In genomic region chr7:99101767-99102593, GRCm38 (mm10) we compare ENCODE assay signal across 8 mouse cellular contexts. TPM values are rescaled to one million over a fixed set of nuclear protein-coding genes. Genes with fewer than 3 reads are reported as not detected.
DNase-seq lines count a peak whose midpoint lies in the region; ATAC-seq lines count a peak whose summit lies in the region.

No protein-coding gene starts in this region.

- H3K9ac ChIP-seq in lung, embryonic 15.5 days = no peak overlapping the region
- no peak overlapping the region for H3K9ac ChIP-seq in hindbrain, embryonic 14.5 days
- H3K9ac ChIP-seq in stomach, embryonic 14.5 days (replicated peaks; ENCODE audit: low read depth, low read length) = no peak overlapping the region

- peaks cover 36% of the 10 kb centered on the region for H3K4me1 ChIP-seq in lung, embryonic 15.5 days
- peaks cover 22% of the 10 kb centered on the region for H3K4me1 ChIP-seq in hindbrain, embryonic 14.5 days (replicated peaks; ENCODE audit: control insufficient read depth, insufficient read depth, low read length)
- H3K4me1 ChIP-seq in stomach, embryonic 14.5 days (ENCODE audit: control insufficient read depth, insufficient read depth, low read length) = peaks cover 20% of the 10 kb centered on the region

- no peak for ATAC-seq in lung, embryonic 15.5 days (ENCODE audit: borderline replicate concordance, extremely low read depth, low FRiP score, low TSS enrichment)
- ATAC-seq in hindbrain, embryonic 14.5 days (ENCODE audit: low FRiP score) = no peak
- no peak; the same call in 1 of the 2 replicates for ATAC-seq in stomach, embryonic 14.5 days (ENCODE audit: insufficient number of reproducible peaks, insufficient read depth, low FRiP score, low read depth)

- peaks cover 13% of the 10 kb centered on the region; the same call in 1 of the 2 replicates for H3K36me3 ChIP-seq in lung, embryonic 15.5 days
- peaks cover 18% of the 10 kb centered on the region for H3K36me3 ChIP-seq in hindbrain, embryonic 14.5 days (replicated peaks; ENCODE audit: control insufficient read depth, insufficient read depth)
- H3K36me3 ChIP-seq in stomach, embryonic 14.5 days (ENCODE audit: control insufficient read depth, insufficient read depth, low read length) = peaks cover 9% of the 10 kb centered on the region; the same call in 1 of the 2 replicates

- DNase-seq in lung, postnatal 14 days = no peak
- peak; percentile 33 for DNase-seq in hindbrain, embryonic 14.5 days (ENCODE audit: low spot score)
- DNase-seq in liver = peak; percentile 23
- DNase-seq in gastrocnemius, postnatal 36 days = no peak
- no peak for DNase-seq in urinary bladder, adult 2 months (ENCODE audit: low spot score)
- no peak for DNase-seq in testis, postnatal 10 days (ENCODE audit: low spot score)

- no peak overlapping the region for H3K4me2 ChIP-seq in lung, embryonic 15.5 days
- no peak overlapping the region for H3K4me2 ChIP-seq in hindbrain, embryonic 14.5 days (replicated peaks)
- H3K4me2 ChIP-seq in stomach, embryonic 14.5 days (replicated peaks; ENCODE audit: low read depth, low read length) = no peak overlapping the region

- H3K4me3 ChIP-seq in lung, embryonic 15.5 days = no peak overlapping the region
- H3K4me3 ChIP-seq in hindbrain, embryonic 14.5 days (replicated peaks; ENCODE audit: low read length) = no peak overlapping the region
- no peak overlapping the region for H3K4me3 ChIP-seq in stomach, embryonic 14.5 days (ENCODE audit: low read depth, low read length)

- H3K27me3 ChIP-seq in lung, embryonic 15.5 days = no peaks in the 10 kb centered on the region
- no peaks in the 10 kb centered on the region for H3K27me3 ChIP-seq in hindbrain, embryonic 14.5 days (ENCODE audit: control insufficient read depth, insufficient read depth, low read length)
- H3K27me3 ChIP-seq in stomach, embryonic 14.5 days (ENCODE audit: control insufficient read depth, insufficient read depth, low read length) = no peaks in the 10 kb centered on the region

- intact Hi-C loops in gastrocnemius, postnatal 36 days (cut with DNase I) = no loop called here

- no peaks in the 10 kb centered on the region for H3K9me3 ChIP-seq in lung, embryonic 15.5 days
- no peaks in the 10 kb centered on the region for H3K9me3 ChIP-seq in hindbrain, embryonic 14.5 days (ENCODE audit: control insufficient read depth, low read length)
- H3K9me3 ChIP-seq in stomach, embryonic 14.5 days (ENCODE audit: control insufficient read depth, low read depth, low read length) = no peaks in the 10 kb centered on the region

- 30% methylated on average over 11 of the region's 11 CpGs for WGBS in lung, embryonic 15.5 days
- 23% methylated on average over 11 of the region's 11 CpGs for WGBS in hindbrain, embryonic 14.5 days
- 34% methylated on average over 11 of the region's 11 CpGs for WGBS in stomach, embryonic 14.5 days

- peak overlapping the region; percentile 46; the same call in 1 of the 2 replicates for H3K27ac ChIP-seq in lung, embryonic 15.5 days
- no peak overlapping the region for H3K27ac ChIP-seq in hindbrain, embryonic 14.5 days
- peak overlapping the region; percentile 16; the same call in 1 of the 2 replicates for H3K27ac ChIP-seq in stomach, embryonic 14.5 days (ENCODE audit: low read length)

RNA-seq across cellular contexts. Expression of gene Uvrag, which starts 39.0 kb away (rescaled TPM):
- polyA plus RNA-seq in lung, embryonic 15.5 days (2015; fragmentation: Nextera tagmentation; extraction: Ambion mirVana) = 21.8 and 23.7 TPM in 2 replicates
- 16.1 and 18.0 TPM in 2 replicates for polyA plus RNA-seq in hindbrain, embryonic 14.5 days (2014; fragmentation: Nextera tagmentation; extraction: Ambion mirVana)
- 22.0 and 23.9 TPM in 2 replicates for polyA plus RNA-seq in stomach, embryonic 14.5 days (2014; fragmentation: Nextera tagmentation; extraction: Ambion mirVana)
- 1 to 10 TPM; 8.6 to 9.7 TPM for total RNA-seq in gastrocnemius, postnatal 36 days (2021)
- 19.4 and 21.5 TPM in 2 replicates for polyA plus RNA-seq in urinary bladder, adult 2 months (2012; rRNA removed)

Comparison
In these comparisons a context has a peak if more than half of its experiments do, and no peak if none do; other contexts are left out.
1. DNase-seq: peak in hindbrain, embryonic 14.5 days (single experiment) and liver (single experiment); none in lung, postnatal 14 days (single experiment), gastrocnemius, postnatal 36 days (0 of 2), urinary bladder, adult 2 months (single experiment) and testis, postnatal 10 days (single experiment).